Mouse (Mus musculus) WW6 (cell line): ENCODE measurements at regions not wholly inside any gene's neighbourhood (a gene's known extent, or its start where the extent isn't known, plus 50 kb on each side); places are given as distances from the start of the nearest gene placed in this dataset.

Experiments used
- DNase-seq: peaks from one replicate; pipeline ENCODE4 v3.0.0-alpha.2; 2013; ENCODE audit warnings: low read depth, low spot score

DNA sequence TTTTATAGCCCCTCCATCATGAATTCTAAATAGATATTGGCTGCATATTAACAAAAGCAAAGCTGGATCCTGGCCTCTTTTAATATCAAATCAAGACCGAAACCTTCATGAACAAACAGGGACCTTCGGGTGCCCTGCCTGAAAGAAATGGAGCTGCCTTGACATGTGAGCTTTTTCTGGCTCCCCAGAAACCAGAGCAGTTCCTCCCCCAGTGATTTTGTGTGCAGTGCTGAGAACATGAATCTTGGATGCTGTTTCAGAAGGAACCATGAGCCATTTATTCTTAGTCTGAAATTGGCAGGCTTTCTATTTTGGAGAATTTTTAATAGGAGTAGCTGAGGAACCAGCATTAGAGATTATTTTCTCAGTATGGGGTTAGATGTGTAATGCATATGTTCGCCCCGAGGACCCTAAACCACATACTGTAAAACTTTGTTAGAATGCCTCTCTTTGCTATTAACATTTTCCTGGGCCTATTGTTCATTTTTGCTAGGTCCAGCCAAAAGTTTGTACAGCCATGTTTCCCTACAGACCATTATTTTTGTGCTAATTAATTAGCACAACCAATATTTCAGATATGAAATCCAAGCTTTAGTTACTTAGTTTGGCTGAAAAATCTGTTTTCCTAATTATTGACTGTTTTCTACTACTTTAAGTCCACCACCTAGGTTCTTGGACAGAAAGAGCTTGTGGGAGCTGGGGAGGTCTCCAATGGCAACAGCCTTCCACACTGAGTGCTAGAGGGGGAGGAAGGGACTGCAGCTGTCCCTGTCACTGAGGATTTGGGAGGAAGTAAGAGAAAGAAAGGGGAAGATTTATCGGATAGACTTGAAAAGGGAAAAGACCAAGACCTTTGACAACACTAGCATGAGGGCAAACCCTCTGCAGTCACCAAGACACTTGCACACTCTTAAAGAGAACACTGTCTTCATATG, 613.0 kb downstream of the Nfib start:
- no peak for DNase-seq

DNA sequence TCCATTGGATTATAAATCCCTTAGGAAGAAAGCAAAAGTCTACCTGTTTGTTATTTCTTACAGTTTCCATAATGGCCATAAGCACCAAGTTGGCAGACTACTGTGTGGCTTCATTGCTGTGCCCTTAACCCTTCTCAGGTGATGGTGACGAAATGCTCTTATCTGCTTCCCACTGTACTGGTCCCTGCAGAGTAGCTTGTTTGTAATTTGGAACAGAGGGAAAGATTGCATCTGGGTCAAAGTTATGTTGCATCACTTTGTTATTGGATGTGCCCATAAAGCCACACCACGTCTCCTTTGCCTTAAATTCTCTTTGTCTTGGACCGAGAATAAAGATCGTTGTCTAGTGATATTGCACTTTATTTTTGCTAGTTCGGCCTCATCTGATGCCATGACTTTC, 615.9 kb downstream of the Nfib start:
- DNase-seq = no peak

DNA sequence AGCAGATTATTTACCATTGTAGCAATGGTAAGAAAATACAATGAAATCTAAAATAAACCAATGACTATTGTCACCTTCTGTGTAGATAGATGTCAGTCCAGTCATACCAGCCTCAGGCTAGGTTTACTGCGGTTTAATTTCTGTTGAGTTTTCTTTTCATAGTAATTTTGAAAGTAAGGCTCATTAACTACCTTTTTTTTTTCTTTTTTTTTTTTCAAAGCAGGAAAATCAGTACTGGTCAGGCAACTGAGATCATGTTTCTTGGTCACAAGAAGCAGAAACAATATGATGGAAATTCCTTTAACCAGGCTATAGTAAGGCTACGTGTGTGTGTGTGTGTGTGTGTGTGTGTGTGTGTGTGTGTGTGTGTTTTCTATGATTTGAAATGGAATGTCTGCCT, 622.0 kb downstream of the Nfib start:
- DNase-seq = no peak

DNA sequence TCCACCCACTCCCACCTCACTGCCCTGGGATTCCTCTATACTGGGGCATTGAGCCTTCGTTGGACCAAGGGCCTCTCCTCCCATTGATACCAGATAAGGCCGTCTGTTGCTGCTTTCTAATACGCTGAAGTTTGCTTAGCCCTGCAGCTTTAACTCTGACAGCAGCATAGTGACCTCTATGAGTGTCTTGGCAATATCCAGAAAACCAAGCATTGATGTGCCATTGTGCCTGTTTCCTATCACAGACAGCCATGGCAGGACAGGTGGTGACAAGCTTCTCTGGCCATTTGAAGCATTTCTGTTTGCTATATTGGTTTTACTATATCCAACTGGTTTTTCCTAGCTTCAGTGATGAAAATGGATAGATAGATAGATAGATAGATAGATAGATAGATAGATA, 625.4 kb upstream of the Mpdz start:
- DNase-seq = no peak

DNA sequence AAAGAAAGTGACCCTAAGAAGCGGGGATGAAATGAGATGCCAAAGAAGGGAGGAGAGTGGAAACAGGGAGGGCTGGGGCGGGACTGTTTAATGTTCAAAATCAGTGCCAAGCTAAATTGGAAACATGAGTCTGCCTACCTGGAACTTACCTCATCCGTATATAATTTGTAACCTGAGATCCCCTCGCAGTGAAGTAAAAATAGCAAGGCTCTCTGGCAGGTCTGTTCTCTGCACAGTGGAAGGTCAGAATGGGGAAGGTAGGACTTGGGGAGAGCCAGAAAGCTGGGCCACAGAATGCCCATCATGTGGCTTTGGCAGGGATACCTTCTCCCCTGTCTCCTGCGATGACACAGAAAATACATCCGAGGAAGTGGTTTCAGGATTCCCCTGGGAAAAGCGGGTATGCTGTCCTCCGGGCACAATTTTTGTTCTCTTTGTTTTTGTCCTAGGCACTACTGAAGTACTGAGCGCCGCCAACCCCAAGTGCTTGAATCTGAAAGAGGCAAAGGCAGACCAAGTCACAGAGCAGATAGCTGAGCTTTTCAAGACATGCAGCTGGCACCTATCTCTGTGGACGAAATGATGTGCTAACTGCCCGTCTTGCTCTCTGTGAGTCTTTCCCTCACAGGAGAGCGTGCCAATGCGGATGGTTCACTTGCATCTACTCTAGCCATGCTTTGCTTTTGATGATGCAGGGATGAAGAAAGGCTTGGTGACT, 623.2 kb upstream of the Mpdz start:
- no peak for DNase-seq

DNA sequence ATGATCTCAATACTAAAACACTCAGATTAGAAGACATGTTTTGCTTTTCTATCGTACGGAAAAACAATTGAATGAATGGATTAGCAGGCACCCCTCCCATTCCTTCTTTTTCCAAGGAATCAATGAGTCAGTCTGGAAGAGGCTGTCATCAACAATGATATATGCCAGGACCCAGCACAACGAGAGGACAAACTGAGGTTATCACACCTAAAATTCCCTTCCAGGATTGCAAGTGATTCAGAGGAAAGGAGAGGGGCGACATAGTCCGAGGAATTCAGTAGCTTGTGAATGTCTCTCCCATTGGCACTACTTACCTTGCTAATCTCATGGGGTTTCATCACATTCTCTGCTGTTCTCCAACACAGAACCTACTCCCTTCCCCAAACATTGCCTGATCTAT, 620.1 kb upstream of the Mpdz start:
- no peak for DNase-seq

DNA sequence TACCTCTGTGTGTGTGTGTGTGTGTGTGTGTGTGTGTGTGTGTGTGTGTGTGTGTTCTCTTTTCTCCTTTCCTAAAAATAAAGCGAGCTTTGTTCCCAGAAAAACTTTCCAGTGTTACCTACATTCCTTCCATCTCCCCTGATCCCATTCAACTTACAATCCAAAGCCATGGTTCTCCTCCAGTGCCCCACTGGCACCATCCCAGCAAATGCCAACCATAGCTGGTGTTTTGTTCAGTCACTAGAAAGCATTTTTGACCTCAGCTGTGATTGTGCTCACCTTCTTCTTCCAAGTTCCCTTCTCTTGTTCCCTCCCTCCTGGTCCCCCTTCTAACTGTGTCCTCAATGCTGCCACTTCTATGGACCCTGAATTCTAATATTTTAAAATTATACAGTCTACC, 614.1 kb upstream of the Mpdz start:
- no peak for DNase-seq

DNA sequence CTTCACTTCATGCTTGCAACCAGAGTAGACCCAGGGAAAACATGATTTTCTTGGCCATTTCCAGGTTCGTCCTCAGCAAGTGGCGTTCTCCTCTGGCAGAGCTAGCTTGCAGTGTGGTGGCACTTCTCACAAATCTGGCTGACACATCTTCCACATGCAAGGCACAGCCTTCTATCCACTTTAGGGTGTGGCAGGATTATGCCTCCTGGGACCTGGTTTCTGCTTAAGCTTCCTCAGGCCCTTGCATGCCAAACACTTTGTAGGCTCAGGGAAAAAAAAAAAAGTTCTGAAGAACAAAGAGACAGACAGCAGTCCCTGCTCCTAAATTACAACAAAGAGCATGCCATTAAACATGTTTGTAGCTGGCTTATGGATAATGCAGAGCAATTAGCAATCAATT, 605.6 kb upstream of the Mpdz start:
- no peak for DNase-seq

DNA sequence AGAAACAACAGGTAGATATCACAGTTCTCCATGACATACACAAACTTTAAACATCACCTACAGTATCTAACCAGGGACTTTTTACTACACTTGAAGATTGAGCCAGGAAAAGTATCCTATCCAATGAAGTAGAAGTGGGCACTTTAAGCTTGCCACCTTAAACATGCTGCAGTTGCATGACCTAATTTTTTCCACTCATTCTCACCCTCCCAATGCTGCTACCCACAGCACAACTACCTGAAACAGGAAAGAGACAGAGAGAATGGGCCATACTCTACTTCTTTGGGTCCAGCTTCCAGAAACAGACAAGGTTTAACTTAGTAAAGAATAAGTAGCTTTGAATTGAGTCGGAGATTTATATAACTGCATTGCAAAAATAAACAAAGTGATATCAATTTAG, 594.9 kb upstream of the Mpdz start:
- DNase-seq = no peak

DNA sequence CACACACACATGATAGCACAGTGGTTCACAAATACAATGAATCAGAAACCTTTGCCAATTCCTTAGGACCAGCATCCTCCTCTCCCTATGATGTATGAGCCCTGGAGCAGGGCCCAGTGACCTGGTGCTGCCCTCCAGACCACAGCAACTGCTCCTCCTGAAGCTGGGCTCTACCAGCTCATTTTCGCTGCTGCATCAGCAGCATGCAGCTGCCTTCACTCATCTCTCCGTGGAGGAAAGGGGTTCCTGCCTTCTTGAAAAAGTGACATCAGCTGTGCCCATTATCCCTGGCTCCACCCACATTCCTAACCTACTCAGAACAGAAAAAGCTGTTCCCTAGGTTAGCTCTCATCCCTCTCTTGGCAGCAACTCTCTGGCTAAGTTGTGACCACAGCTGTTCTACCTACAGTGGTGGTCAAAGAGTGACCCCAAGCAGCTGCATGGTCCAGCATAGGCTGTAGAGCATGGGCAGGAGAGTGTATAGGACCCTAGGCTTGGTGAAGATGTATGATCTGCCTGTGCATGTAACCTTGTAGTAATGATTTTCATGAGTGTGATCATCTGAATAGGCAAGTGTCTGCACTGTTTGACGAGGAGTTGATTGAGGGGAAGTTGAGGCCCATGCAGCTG, 592.6 kb upstream of the Mpdz start:
- no peak for DNase-seq

DNA sequence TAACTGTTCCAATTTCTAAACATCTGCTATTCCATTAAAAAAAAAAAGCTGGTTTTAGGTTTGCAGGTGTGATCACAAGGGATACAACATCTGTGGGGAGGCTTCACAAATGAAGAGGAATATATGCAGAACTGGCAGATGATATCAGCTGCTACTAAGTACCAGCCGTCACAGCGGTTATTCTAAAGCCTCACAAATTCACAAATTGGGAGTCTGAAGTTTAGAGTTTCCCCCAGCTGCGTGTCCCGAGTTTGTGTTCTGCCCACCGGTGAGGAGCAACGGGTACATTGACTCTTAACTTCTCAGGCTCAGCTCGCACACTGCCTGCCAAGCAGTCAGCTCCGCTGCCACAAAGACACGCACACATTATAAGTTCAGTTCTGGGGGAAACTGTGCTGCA, 586.6 kb upstream of the Mpdz start:
- no peak for DNase-seq

DNA sequence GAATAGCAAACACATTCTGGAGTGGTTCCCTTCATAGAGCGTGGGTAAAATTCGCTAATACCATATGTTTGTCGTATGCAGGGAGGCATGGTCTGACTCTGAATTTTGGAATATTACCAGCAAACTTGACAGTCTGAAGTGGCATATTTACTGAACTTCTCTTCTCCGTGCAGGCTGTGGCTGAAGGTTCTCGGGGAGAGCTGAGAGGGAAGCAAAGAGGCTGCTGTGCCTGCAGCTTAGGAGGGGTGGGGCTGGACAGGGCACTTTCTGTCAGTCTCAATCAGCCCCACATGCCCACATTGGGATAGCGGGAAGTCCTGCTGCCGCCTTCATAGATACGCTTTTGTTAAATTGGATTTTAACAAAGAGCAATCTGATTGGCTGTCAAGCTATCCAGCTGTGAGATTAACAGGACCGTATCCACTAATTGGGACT, 584.8 kb upstream of the Mpdz start:
- DNase-seq = no peak

DNA sequence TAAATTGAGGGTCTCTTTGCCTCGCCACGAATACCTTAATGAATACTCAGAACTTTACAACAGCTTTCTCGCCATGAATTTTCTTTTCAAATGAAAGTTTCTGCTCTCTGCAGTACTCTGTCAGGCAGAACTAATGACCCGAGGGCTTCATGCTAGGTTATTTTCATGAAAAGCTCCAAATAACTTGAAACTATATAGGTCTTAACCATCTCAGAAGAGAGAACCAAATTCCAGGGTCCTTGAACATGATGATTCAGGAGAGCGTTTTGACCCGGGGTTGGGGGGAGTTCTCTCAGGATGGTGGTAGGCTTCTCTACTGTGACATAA, 558.8 kb upstream of the Mpdz start:
- no peak for DNase-seq

DNA sequence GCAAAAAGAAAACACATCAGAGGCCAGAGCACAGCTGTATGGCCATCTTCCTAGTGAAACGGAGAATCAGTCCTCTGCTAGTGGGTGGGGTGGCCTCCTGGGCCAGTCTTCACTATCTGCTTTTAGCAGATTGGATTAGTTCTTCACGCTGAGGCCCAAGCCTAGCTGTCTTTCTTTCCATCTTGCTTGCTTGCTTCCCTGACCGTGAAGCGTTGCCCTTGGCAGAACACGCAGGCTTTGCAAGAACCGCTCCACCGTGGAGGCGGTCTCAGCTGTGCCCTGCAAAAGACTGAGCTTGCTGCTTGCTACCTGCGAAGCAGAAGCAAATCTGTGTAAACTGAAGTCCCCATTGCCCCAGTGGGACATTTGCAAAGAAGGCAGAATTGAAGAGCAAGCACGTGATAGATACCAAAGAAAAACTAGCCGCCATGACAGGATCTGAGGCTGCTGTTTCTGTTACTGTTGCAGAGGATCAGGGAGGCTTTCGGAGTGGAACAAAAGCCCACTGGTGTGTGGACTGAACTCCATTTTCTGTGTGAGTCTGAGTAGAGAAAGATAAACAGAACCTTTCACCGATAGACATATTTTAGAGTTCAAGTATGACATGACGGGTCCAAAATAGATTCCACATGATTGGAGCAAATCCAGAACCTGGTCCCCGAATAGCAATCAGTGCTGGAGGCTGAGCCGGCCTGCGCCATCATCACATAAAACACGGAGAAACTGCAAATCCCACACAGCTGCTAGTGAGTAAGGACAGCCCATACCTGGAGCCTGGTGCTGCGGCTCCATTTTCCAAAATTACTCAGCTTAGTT, 558.2 kb upstream of the Mpdz start:
- no peak for DNase-seq

DNA sequence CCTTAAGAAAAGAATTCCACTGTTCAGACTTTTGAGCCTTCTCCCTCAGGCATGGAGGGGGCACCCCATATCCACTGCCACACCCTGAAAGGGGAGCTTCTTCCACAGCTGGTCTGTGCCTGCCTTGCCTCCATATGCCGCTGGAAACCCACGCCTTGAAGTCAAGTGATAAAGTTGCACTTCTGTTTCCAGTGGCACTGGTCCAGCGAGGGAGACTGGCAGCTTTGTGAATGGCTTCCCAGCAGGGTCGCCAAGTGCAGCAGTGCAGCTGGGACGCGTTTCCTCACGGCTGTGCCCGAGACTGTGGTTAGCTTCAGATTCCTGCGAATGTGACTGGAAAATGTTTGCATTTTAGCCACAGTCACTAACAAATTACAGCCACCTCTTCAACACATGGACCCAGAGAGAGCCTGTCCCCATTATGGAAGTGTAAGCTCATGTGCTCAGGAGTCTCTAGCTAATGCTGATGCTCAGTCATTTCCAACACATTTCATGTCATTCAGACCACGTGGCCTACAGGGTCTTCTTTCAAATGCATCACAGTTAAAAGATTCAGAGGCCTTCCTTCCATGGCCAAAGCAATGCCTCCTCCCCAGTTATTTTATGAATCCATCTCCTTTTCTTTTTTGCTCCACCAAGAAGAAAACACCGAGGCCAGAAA, 557.2 kb upstream of the Mpdz start:
- DNase-seq = no peak

DNA sequence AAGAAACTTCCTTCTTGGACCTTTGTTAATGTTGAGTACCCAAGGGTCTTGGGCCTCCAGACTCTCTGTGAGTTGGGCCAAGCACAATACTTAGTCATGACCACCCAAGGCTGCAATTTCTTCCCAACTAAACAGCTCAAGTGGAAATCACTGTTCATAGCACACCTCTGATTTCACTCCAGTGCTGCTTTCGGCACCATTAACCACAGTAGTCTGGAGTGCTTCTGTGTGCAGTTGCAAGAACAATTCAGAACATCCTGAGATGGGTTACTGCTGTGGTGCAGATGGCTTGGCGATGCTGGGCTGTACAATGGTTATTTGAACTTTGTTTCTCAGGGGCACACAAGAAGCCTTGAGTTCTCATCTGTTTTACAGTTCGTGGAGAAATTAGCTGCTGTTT, 556.5 kb upstream of the Mpdz start:
- no peak for DNase-seq

DNA sequence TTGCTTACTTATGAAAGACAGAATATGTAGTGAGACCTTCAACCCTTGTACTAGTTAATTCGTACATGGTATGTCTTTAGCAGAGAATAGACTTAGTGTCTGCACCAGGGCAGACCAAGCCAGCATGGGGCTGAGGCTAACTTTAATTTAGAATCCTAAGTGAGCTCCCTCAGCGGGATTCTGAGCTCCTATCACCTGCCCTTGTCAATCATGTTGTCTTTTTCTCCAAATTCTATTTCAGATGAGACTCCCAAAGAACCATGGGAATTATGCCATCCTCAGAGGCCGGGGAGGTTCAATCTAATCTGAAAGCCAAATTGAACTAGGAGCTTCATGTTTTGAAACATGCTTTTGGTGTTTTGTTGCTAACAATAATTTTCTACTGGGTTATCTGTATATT, 553.8 kb upstream of the Mpdz start:
- no peak for DNase-seq

DNA sequence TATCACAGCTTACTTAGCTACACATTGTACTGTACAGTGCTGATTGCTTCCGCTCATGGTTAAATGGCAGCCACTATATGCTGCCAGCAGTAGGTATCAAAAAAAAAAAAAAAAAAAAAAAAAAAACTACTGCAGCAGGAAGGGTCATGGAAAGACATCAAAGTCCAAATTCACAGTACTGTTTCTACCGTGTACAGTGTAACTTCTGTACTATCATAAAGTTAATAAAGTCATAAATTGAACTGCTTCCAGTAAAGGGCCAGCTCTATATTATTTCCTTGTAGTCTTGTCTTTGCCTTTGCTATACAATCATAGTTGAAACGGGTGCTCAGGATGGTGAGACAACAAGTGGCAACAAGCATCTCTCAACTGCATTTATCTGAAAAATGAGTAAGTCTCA, 552.6 kb upstream of the Mpdz start:
- DNase-seq = no peak

DNA sequence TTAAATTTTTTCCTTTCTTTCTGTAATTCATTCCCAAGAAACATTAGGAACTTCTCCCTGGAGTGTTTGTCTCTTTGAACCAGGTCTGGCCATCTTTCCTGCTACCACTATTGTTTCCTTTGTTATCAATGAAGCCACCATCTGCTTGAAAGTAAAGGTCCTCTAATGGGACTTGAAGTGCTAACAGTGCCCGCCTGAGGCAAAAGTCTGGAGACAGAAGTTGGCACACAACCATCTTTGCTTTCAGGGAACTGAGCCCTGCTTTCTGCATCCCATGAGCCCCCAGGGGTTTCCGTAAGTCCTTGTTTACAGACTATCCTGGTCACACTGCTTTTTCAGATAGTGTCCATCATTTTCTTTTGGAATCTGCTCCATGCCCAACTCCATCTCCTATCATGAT, 546.2 kb upstream of the Mpdz start:
- no peak for DNase-seq

DNA sequence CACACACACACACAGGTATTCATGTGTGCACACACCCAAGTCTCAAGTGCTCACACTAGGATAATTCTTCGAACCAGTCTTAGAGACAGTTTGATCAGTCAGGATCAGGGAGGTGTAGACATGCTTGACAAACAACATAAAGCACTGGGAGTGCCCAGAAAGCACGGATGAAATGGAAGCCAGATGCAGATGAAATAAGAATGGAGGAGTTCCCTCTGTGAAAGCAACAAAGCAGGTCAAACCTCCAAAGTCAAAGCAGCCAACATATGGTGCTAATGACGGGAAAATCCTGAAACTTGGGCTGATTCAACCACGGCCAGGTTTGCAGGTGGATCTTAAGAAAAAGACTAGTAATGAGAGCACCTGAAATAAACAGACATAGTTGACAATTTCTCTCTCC, 544.0 kb upstream of the Mpdz start:
- no peak for DNase-seq

DNA sequence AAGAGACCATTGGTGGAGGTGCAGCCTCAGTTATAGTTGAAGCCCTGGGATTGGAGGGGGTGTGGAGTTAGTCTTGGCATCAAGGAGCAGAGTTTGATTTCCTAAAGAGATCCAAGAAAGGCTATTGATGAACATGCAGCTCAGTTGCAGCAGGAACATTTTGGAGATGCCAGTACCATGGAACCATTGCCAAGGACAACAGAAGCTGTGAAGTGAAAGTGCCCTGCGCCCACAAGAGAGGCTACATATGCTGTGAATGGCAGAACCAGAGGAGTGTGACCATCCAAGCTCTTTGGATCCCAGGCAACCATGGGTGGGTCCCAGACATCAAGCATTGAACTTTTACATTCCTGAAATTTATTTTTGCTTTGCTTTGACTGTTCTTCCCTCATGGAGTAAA, 539.2 kb upstream of the Mpdz start:
- DNase-seq = no peak
